21 mouse cellular contexts compared by ENCODE assay signal in the genomic region with DNA sequence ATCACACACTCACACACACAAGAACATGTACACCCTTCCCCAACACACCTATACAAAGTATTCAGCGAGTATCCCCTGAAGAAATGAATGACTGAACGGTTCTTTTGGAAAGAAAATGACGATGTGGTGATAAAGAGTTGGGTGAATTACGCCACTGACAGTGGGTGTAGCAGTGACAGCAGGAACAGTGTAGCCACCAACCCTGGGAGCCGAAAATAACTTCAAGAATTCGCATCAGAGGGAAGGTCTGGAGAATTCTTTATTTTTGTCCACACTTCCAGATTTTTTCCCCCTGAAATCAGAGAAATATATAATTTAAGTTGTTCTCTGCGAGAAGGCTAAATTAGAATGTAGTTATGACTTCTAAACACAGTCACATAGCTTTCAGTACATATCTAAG.
DNase-seq lines count a peak whose midpoint lies in the region; ATAC-seq and TF ChIP-seq lines count a peak whose summit lies in the region.
"Had no signal": no experiment of that assay in that cellular context is flagged by ENCODE, and none has a peak within 500 bp of the region (broad histone marks: within the 10 kb centered on the region; RNA-seq: fewer than 3 reads in every experiment).

No protein-coding gene starts in this region.

- no peaks in the 10 kb centered on the region for H3K27me3 ChIP-seq in embryonic facial prominence, embryonic 15.5 days
- no peaks in the 10 kb centered on the region for H3K27me3 ChIP-seq in kidney, adult 2 months (replicated peaks; ENCODE audit: control insufficient read depth, insufficient read depth, low read length)
- no peaks in the 10 kb centered on the region for H3K27me3 ChIP-seq in liver, embryonic 12.5 days (replicated peaks)
- H3K27me3 ChIP-seq: CH12.LX; heart, embryonic 12.5 days; hindbrain, embryonic 15.5 days; Patski had no signal

- TF ChIP-seq CTCF in kidney, adult 2 months (conservative IDR thresholded peaks at IDR 0.05; ENCODE audit: insufficient read depth, insufficient read length, low read depth, low read length): no peak

- no peak for TF ChIP-seq POLR2A in kidney, adult 2 months (IDR thresholded peaks at IDR 0.05; ENCODE audit: low read depth, low read length)

- no peak overlapping the region for H3K9ac ChIP-seq in embryonic facial prominence, embryonic 15.5 days
- no peak overlapping the region for H3K9ac ChIP-seq in liver, embryonic 12.5 days
- H3K9ac ChIP-seq: heart, embryonic 12.5 days; hindbrain, embryonic 15.5 days had no signal

- H3K4me1 ChIP-seq in embryonic facial prominence, embryonic 15.5 days: peaks cover 9% of the 10 kb centered on the region
- H3K4me1 ChIP-seq in kidney, adult 2 months (ENCODE audit: control insufficient read depth, insufficient read depth, low read length): no peaks in the 10 kb centered on the region
- H3K4me1 ChIP-seq in liver, embryonic 12.5 days: no peaks in the 10 kb centered on the region
- H3K4me1 ChIP-seq: forebrain, embryonic 10.5 days; heart, embryonic 12.5 days; hindbrain, embryonic 15.5 days had no signal

- H3K4me2 ChIP-seq in embryonic facial prominence, embryonic 15.5 days (replicated peaks): no peak overlapping the region
- H3K4me2 ChIP-seq in liver, embryonic 12.5 days: no peak overlapping the region
- H3K4me2 ChIP-seq: heart, embryonic 12.5 days; hindbrain, embryonic 15.5 days had no signal

- no peaks in the 10 kb centered on the region for H3K36me3 ChIP-seq in embryonic facial prominence, embryonic 15.5 days
- no peaks in the 10 kb centered on the region for H3K36me3 ChIP-seq in kidney, adult 2 months (ENCODE audit: control insufficient read depth, insufficient read depth, low read length)
- H3K36me3 ChIP-seq in liver, embryonic 12.5 days: no peaks in the 10 kb centered on the region
- H3K36me3 ChIP-seq: forebrain, embryonic 10.5 days; heart, embryonic 12.5 days; hindbrain, embryonic 15.5 days had no signal

- ATAC-seq in embryonic facial prominence, embryonic 15.5 days (ENCODE audit: insufficient number of reproducible peaks, low FRiP score, low TSS enrichment, low read depth): no peak
- no peak for ATAC-seq in liver, embryonic 12.5 days
- ATAC-seq: activated CD4-positive, CD25-positive, alpha-beta regulatory T cell, adult 4 months; forebrain, embryonic 14.5 days; Patski had no signal

- H3K9me3 ChIP-seq in embryonic facial prominence, embryonic 15.5 days (replicated peaks): no peaks in the 10 kb centered on the region
- H3K9me3 ChIP-seq in liver, embryonic 12.5 days (replicated peaks): 0 out of 2 replicates have a peak, but pooled peaks cover 8% of the 10 kb centered on the region
- H3K9me3 ChIP-seq: forebrain, embryonic 10.5 days; heart, embryonic 12.5 days; hindbrain, embryonic 15.5 days had no signal

- 76% methylated on average over 7 of the region's 7 CpGs for WGBS in embryonic facial prominence, embryonic 15.5 days
- 85% methylated on average over 7 of the region's 7 CpGs for WGBS in kidney, adult 2 months
- 58% methylated on average over 7 of the region's 7 CpGs for WGBS in liver, embryonic 12.5 days (ENCODE audit: insufficient replicate concordance)

- H3K4me3 ChIP-seq in embryonic facial prominence, embryonic 15.5 days (replicated peaks): no peak overlapping the region
- no peak overlapping the region for H3K4me3 ChIP-seq in kidney, adult 2 months (ENCODE audit: insufficient read depth, low read depth, low read length)
- H3K4me3 ChIP-seq in liver, embryonic 12.5 days: no peak overlapping the region
- H3K4me3 ChIP-seq: erythroblast, embryonic 14.5 days; forebrain, embryonic 10.5 days; gastrocnemius, adult 2 months; heart, embryonic 12.5 days; hindbrain, embryonic 15.5 days had no signal

- peak; percentile 16 to 49 for DNase-seq in frontal cortex, adult 2 months (ENCODE audit: extremely low spot score in 1 of 2, low spot score in 1 of 2)
- DNase-seq in frontal cortex, postnatal 14 days (ENCODE audit: low spot score in 2 of 2): no peak
- DNase-seq in right cerebral cortex, adult 18-20 months: peak; percentile 43
- DNase-seq in right cerebral cortex, postnatal 4 days: no peak
- DNase-seq in kidney, adult 2 months: no peak
- DNase-seq: adrenal gland, postnatal 14 days; cerebellum, adult 18-20 months; cerebellum, adult 9-11 months; cerebellum, postnatal 36 days; gastrocnemius, adult 2 months; gastrocnemius, postnatal 25 days had no signal

- 0 out of 2 replicates have a peak overlapping the region, but pooled peaks have one; percentile 45 for H3K27ac ChIP-seq in embryonic facial prominence, embryonic 15.5 days (replicated peaks)
- no peak overlapping the region for H3K27ac ChIP-seq in kidney, adult 2 months (ENCODE audit: insufficient read depth, low read depth, low read length)
- no peak overlapping the region for H3K27ac ChIP-seq in liver, embryonic 12.5 days
- H3K27ac ChIP-seq: forebrain, embryonic 10.5 days; gastrocnemius, adult 2 months; hindbrain, embryonic 15.5 days had no signal

Comparison
In these comparisons a context has a peak if more than half of its experiments do, and no peak if none do; other contexts are left out.
1. DNase-seq: peak in frontal cortex, adult 2 months (2 of 2) and right cerebral cortex, adult 18-20 months (single experiment); none in frontal cortex, postnatal 14 days (0 of 2), right cerebral cortex, postnatal 4 days (single experiment) and kidney, adult 2 months (single experiment).